8 mouse cellular contexts compared by ENCODE assay signal in the genomic region with DNA sequence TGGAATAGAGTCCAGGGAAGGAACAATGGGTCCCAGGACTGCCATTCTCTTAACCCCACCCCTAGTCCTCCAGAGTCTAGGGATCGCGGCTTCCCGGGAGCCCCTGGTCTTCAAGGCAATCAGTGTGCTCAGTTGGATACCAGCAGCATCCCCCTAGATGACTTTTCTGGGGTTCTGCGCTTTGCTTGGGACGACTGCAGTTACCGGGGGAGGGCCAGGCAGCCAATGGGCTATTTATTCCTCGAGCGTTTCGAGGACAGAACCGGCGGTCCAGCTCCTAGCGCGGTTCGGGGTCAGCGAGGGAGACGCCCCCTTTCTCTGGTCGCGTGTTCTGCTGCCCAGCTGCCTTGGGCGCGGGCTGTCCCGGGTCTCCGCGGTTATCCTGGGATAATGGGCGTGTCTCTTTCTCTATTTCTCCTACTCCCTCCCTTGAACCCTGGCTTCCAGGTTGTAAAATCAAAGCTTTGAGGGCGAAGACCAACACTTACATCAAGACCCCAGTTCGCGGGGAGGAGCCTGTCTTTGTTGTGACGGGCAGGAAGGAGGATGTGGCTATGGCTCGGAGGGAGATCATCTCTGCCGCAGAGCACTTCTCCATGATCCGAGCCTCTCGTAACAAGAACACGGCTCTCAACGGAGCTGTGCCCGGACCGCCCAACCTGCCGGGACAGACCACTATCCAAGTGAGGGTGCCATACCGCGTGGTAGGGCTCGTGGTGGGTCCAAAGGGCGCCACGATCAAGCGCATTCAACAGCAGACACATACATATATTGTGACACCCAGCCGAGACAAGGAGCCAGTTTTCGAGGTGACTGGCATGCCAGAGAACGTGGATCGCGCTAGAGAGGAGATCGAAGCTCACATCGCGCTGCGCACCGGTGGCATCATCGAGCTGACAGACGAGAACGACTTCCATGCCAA. TPM values are rescaled to one million over a fixed set of nuclear protein-coding genes. Genes with fewer than 3 reads are reported as not detected.
DNase-seq lines count a peak whose midpoint lies in the region; ATAC-seq and TF ChIP-seq lines count a peak whose summit lies in the region.

No protein-coding gene starts in this region.

- H3K9ac ChIP-seq in hindbrain, embryonic 15.5 days, result peak overlapping the region; percentile 100

- H3K4me2 ChIP-seq in hindbrain, embryonic 15.5 days, result peak overlapping the region; percentile 95

- H3K36me3 ChIP-seq in hindbrain, embryonic 15.5 days, result peaks cover 11% of the 10 kb centered on the region; the same call in 1 of the 2 replicates
- H3K36me3 ChIP-seq in midbrain, embryonic 10.5 days, result peaks cover 39% of the 10 kb centered on the region
- H3K36me3 ChIP-seq in small intestine, adult 2 months (ENCODE audit: control insufficient read depth, insufficient read depth, low read length), result no peaks in the 10 kb centered on the region

- H3K4me3 ChIP-seq in cerebellum, adult 2 months (replicated peaks; ENCODE audit: insufficient read depth, low read depth, low read length), result peak overlapping the region; percentile 97
- peak overlapping the region; percentile 91 for H3K4me3 ChIP-seq in hindbrain, embryonic 15.5 days
- peak overlapping the region; percentile 100 for H3K4me3 ChIP-seq in midbrain, embryonic 10.5 days
- H3K4me3 ChIP-seq in small intestine, adult 2 months (ENCODE audit: low read depth, low read length), result peak overlapping the region; percentile 95

- no peak for TF ChIP-seq POLR2A in cerebellum, adult 2 months (IDR thresholded peaks at IDR 0.05; ENCODE audit: borderline replicate concordance, insufficient read depth, low read length)
- no peak for TF ChIP-seq POLR2A in small intestine, adult 2 months (IDR thresholded peaks at IDR 0.05; ENCODE audit: low read depth, low read length)

- intact Hi-C loops in left cerebral cortex, postnatal 10 days (cut with DNase I), result loop anchor here (2.0 to 5.0 kb wide), 4 partner anchors 189 to 682 kb away; no protein-coding TSS in a partner anchor

- no peaks in the 10 kb centered on the region for H3K27me3 ChIP-seq in cerebellum, adult 2 months (ENCODE audit: control insufficient read depth, insufficient read depth, low read length)
- H3K27me3 ChIP-seq in hindbrain, embryonic 15.5 days, result no peaks in the 10 kb centered on the region
- no peaks in the 10 kb centered on the region for H3K27me3 ChIP-seq in midbrain, embryonic 10.5 days (ENCODE audit: low read depth, poor library complexity, severe bottlenecking)
- H3K27me3 ChIP-seq in small intestine, adult 2 months (ENCODE audit: control insufficient read depth, insufficient read depth, low read length), result no peaks in the 10 kb centered on the region

- DNase-seq in CD4-positive, CD25-positive, alpha-beta regulatory T cell, adult 2 months (ENCODE audit: low read depth, low spot score), result peak; percentile 73
- DNase-seq in cerebellum, adult 2 months, result peak; percentile 34 to 50
- DNase-seq in frontal cortex, postnatal 10 days (ENCODE audit: low spot score in 2 of 2), result peak; percentile 47 to 53
- peak; percentile 58 to 63 for DNase-seq in left cerebral cortex, postnatal 10 days (ENCODE audit: extremely low spot score in 1 of 2, low spot score in 2 of 2)
- DNase-seq in midbrain, embryonic 10.5 days (ENCODE audit: low spot score), result peak; percentile 73

- peaks cover 10% of the 10 kb centered on the region for H3K4me1 ChIP-seq in cerebellum, adult 2 months (ENCODE audit: control insufficient read depth, insufficient read depth, low read length)
- H3K4me1 ChIP-seq in hindbrain, embryonic 15.5 days (replicated peaks), result peaks cover 40% of the 10 kb centered on the region
- peaks cover 55% of the 10 kb centered on the region for H3K4me1 ChIP-seq in midbrain, embryonic 10.5 days
- peaks cover 18% of the 10 kb centered on the region for H3K4me1 ChIP-seq in small intestine, adult 2 months (ENCODE audit: control insufficient read depth, insufficient read depth, insufficient read length, low read length)

- 2% methylated on average over 56 of the region's 56 CpGs for WGBS in cerebellum, adult 2 months
- under 1% methylated on average over 56 of the region's 56 CpGs for WGBS in hindbrain, embryonic 15.5 days
- under 1% methylated on average over 56 of the region's 56 CpGs for WGBS in midbrain, embryonic 10.5 days
- 7% methylated on average over 56 of the region's 56 CpGs for WGBS in small intestine, adult 2 months

- no peak for TF ChIP-seq CTCF in cerebellum, adult 2 months (IDR thresholded peaks at IDR 0.05; ENCODE audit: borderline replicate concordance, insufficient read depth, low read depth, low read length)
- no peak for TF ChIP-seq CTCF in small intestine, adult 2 months (IDR thresholded peaks at IDR 0.05; ENCODE audit: extremely low read depth, insufficient read length, insufficient replicate concordance, low read depth, low read length)

- no peak overlapping the region for H3K27ac ChIP-seq in cerebellum, adult 2 months (ENCODE audit: insufficient read depth, low read length)
- H3K27ac ChIP-seq in hindbrain, embryonic 15.5 days (replicated peaks), result peak overlapping the region; percentile 100
- H3K27ac ChIP-seq in midbrain, embryonic 10.5 days (replicated peaks), result peak overlapping the region; percentile 100
- no peak overlapping the region for H3K27ac ChIP-seq in small intestine, adult 2 months (ENCODE audit: insufficient read depth, low read depth, low read length)

- no peaks in the 10 kb centered on the region for H3K9me3 ChIP-seq in hindbrain, embryonic 15.5 days
- H3K9me3 ChIP-seq in midbrain, embryonic 10.5 days (replicated peaks), result no peaks in the 10 kb centered on the region

- ATAC-seq in CD4-positive, CD25-positive, alpha-beta regulatory T cell, adult 4 months, result no peak
- no peak for ATAC-seq in hindbrain, embryonic 15.5 days (ENCODE audit: low FRiP score, low read depth)

RNA-seq across cellular contexts. Expression of a gene that starts 1.4 kb away (rescaled TPM):
- polyA plus RNA-seq in CD4-positive, CD25-positive, alpha-beta regulatory T cell, adult 4 months (2017; shearing (Covaris generic)), result 1 to 10 TPM; 1.8 to 2.9 TPM
- 9.0 and 9.8 TPM in 2 replicates for polyA plus RNA-seq in cerebellum, adult 2 months (2012; rRNA removed)
- polyA plus RNA-seq in hindbrain, embryonic 15.5 days (2015; fragmentation: Nextera tagmentation; extraction: Ambion mirVana), result 24.3 and 25.5 TPM in 2 replicates
- 10 to 100 TPM; 30.2 to 32.4 TPM for total RNA-seq in left cerebral cortex, postnatal 10 days (2021)
- 23.2 and 24.7 TPM in 2 replicates for polyA plus RNA-seq in midbrain, embryonic 10.5 days (2016; fragmentation: Nextera tagmentation; extraction: Ambion mirVana)
- 3.1 and 6.3 TPM in 2 replicates for polyA plus RNA-seq in small intestine, adult 2 months (2012; rRNA removed)

Comparison
In these comparisons a context has a peak if more than half of its experiments do, and no peak if none do; other contexts are left out.
1. H3K27ac ChIP-seq: peak in hindbrain, embryonic 15.5 days (single experiment) and midbrain, embryonic 10.5 days (single experiment); none in cerebellum, adult 2 months (single experiment) and small intestine, adult 2 months (single experiment).
2. Peak in every context shown above with its lines, with median percentiles within 50 percentile points of each other: DNase-seq and H3K4me3 ChIP-seq.